Mouse (Mus musculus): ENCODE measurements around the gene Ly6g6d. TPM values are rescaled to one million over a fixed set of nuclear protein-coding genes. Genes with fewer than 3 reads are reported as not detected.
A peak's percentile ranks its signal among the peaks of the same experiment; 100 is the strongest.

The Ly6g6d gene
- polyA plus RNA-seq, 1 experiment from 2014 or later: 4.3 TPM

- Histone ChIP-seq H3K4me1 (ENCODE audit: control insufficient read depth, insufficient read depth, low read length) (0 out of 2 replicates have a peak, but pooled peaks cover 14% of the 10 kb centered on the region), H3K4me2 (replicated peaks; ENCODE audit: low read depth, low read length) (no peak overlapping the region), H3K27me3 (ENCODE audit: control insufficient read depth, insufficient read depth, low read length) (no peaks in the 10 kb centered on the region), H3K9ac (ENCODE audit: low read depth, low read length) (no peak overlapping the region), H3K36me3 (ENCODE audit: control insufficient read depth, insufficient read depth, low read length) (no peaks in the 10 kb centered on the region), H3K27ac (ENCODE audit: low read depth, low read length) (no peak overlapping the region), H3K4me3 (ENCODE audit: low read length) (no peak overlapping the region), H3K9me3 (ENCODE audit: control insufficient read depth, low read length) (no peaks in the 10 kb centered on the region)
- WGBS: 68% methylated on average over 2 of the region's 2 CpGs
- ATAC-seq (ENCODE audit: low FRiP score, low TSS enrichment): no peak
These were observed 49.5 kb downstream of the Ly6g6d start for GRCm38 (mm10) chr17:35028315-35028714.

GRCm38 (mm10) chr17:35027277-35028068 lies 50.4 kb downstream of the Ly6g6d start, which contains the start of gene Sapcd1:
Sapcd1 (minus strand) TSS chr17:35028016.
- 0 out of 2 replicates have a peak, but pooled peaks cover 14% of the 10 kb centered on the region for H3K4me1 ChIP-seq (ENCODE audit: control insufficient read depth, insufficient read depth, low read length)
- peak; percentile 41; the same call in 1 of the 2 replicates for ATAC-seq (ENCODE audit: low FRiP score, low TSS enrichment)
- H3K27ac ChIP-seq (ENCODE audit: low read depth, low read length): peak within 1 kb of the TSS; percentile 47
- no peaks in the 10 kb centered on the region for H3K27me3 ChIP-seq (ENCODE audit: control insufficient read depth, insufficient read depth, low read length)
- H3K9me3 ChIP-seq (ENCODE audit: control insufficient read depth, low read length): no peaks in the 10 kb centered on the region
- 30% methylated on average over 13 of the region's 13 CpGs for WGBS
- peak within 1 kb of the TSS; percentile 24 for H3K4me2 ChIP-seq (replicated peaks; ENCODE audit: low read depth, low read length)
- peak within 1 kb of the TSS; percentile 34; the same call in 1 of the 2 replicates for H3K9ac ChIP-seq (ENCODE audit: low read depth, low read length)
- no peaks in the 10 kb centered on the region for H3K36me3 ChIP-seq (ENCODE audit: control insufficient read depth, insufficient read depth, low read length)
- no peak within 1 kb of the TSS; the same call in 1 of the 2 replicates for H3K4me3 ChIP-seq (ENCODE audit: low read length)

DNA sequence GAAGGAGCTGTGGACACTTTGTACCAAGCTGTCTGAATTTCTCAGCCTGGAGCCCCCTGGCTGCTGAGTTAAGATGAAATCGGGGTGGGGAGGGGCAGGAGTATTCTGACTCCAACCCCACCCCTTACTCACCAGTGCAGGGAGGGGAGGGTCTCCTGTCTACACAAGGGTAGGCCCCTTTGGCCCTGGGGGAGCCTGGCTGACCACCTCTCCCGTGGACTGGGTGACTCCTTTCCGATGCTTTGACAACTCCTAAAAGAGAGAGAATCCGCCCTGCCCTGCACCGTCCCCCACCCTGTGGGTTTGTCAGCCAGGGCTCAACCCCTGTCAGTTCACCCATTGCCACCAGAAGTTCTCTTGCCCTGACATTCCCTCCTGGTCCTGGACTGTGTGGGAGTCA lies 51.7 kb downstream of the Ly6g6d start:
- H3K4me1 ChIP-seq (ENCODE audit: control insufficient read depth, insufficient read depth, low read length): peaks cover 21% of the 10 kb centered on the region
- no peaks in the 10 kb centered on the region for H3K9me3 ChIP-seq (ENCODE audit: control insufficient read depth, low read length)
- H3K36me3 ChIP-seq (ENCODE audit: control insufficient read depth, insufficient read depth, low read length): no peaks in the 10 kb centered on the region
- no peak overlapping the region for H3K4me3 ChIP-seq (ENCODE audit: low read length)
- H3K4me2 ChIP-seq (replicated peaks; ENCODE audit: low read depth, low read length): no peak overlapping the region
- 0 out of 2 replicates have a peak, but pooled peaks have one; percentile 14 for ATAC-seq (ENCODE audit: low FRiP score, low TSS enrichment)
- no peaks in the 10 kb centered on the region for H3K27me3 ChIP-seq (ENCODE audit: control insufficient read depth, insufficient read depth, low read length)
- H3K9ac ChIP-seq (ENCODE audit: low read depth, low read length): no peak overlapping the region
- H3K27ac ChIP-seq (ENCODE audit: low read depth, low read length): no peak overlapping the region
- 56% methylated on average over 5 of the region's 5 CpGs for WGBS

GRCm38 (mm10) chr17:35024691-35025488 lies 53.0 kb downstream of the Ly6g6d start:
- peaks cover 21% of the 10 kb centered on the region for H3K4me1 ChIP-seq (ENCODE audit: control insufficient read depth, insufficient read depth, low read length)
- H3K27ac ChIP-seq (ENCODE audit: low read depth, low read length): no peak overlapping the region
- no peaks in the 10 kb centered on the region for H3K27me3 ChIP-seq (ENCODE audit: control insufficient read depth, insufficient read depth, low read length)
- H3K9ac ChIP-seq (ENCODE audit: low read depth, low read length): no peak overlapping the region
- no peaks in the 10 kb centered on the region for H3K36me3 ChIP-seq (ENCODE audit: control insufficient read depth, insufficient read depth, low read length)
- no peak for ATAC-seq (ENCODE audit: low FRiP score, low TSS enrichment)
- 66% methylated on average over 7 of the region's 10 CpGs for WGBS
- H3K4me2 ChIP-seq (replicated peaks; ENCODE audit: low read depth, low read length): no peak overlapping the region
- H3K4me3 ChIP-seq (ENCODE audit: low read length): no peak overlapping the region
- no peaks in the 10 kb centered on the region for H3K9me3 ChIP-seq (ENCODE audit: control insufficient read depth, low read length)

DNA sequence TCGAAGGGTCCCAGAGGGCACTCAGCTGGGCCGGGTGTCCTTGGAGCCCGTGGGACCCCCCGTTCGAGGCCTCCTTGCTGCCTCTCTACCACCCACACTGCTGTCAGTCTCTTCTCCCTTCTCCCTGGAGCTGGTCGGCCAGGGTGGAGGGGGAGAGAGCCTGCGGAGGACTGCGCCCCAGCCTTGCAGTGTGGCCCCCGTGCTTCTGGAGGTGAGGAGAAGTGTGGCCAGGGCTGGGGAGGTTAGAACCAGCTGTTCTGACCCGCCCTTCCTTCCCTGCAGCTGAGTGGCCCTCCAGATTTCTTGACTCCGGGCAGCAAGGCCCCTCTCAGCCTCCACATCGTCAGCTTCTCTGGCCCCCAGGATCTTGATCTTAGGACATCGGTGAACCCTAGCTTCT lies 53.6 kb downstream of the Ly6g6d start:
- ATAC-seq (ENCODE audit: low FRiP score, low TSS enrichment): no peak
- no peak overlapping the region for H3K4me2 ChIP-seq (replicated peaks; ENCODE audit: low read depth, low read length)
- no peak overlapping the region for H3K4me3 ChIP-seq (ENCODE audit: low read length)
- no peaks in the 10 kb centered on the region for H3K27me3 ChIP-seq (ENCODE audit: control insufficient read depth, insufficient read depth, low read length)
- H3K4me1 ChIP-seq (ENCODE audit: control insufficient read depth, insufficient read depth, low read length): peaks cover 16% of the 10 kb centered on the region
- WGBS: 74% methylated on average over 13 of the region's 13 CpGs
- H3K9ac ChIP-seq (ENCODE audit: low read depth, low read length): no peak overlapping the region
- H3K36me3 ChIP-seq (ENCODE audit: control insufficient read depth, insufficient read depth, low read length): no peaks in the 10 kb centered on the region
- H3K9me3 ChIP-seq (ENCODE audit: control insufficient read depth, low read length): no peaks in the 10 kb centered on the region
- H3K27ac ChIP-seq (ENCODE audit: low read depth, low read length): no peak overlapping the region

- H3K36me3 ChIP-seq (ENCODE audit: control insufficient read depth, insufficient read depth, low read length): no peaks in the 10 kb centered on the region
- H3K4me2 ChIP-seq (replicated peaks; ENCODE audit: low read depth, low read length): no peak overlapping the region
- WGBS: 70% methylated on average over 4 of the region's 4 CpGs
- peaks cover 16% of the 10 kb centered on the region for H3K4me1 ChIP-seq (ENCODE audit: control insufficient read depth, insufficient read depth, low read length)
- no peak for ATAC-seq (ENCODE audit: low FRiP score, low TSS enrichment)
- no peak overlapping the region for H3K27ac ChIP-seq (ENCODE audit: low read depth, low read length)
- H3K9ac ChIP-seq (ENCODE audit: low read depth, low read length): no peak overlapping the region
- H3K4me3 ChIP-seq (ENCODE audit: low read length): no peak overlapping the region
- no peaks in the 10 kb centered on the region for H3K9me3 ChIP-seq (ENCODE audit: control insufficient read depth, low read length)
- no peaks in the 10 kb centered on the region for H3K27me3 ChIP-seq (ENCODE audit: control insufficient read depth, insufficient read depth, low read length)
These were observed 54.1 kb downstream of the Ly6g6d start for GRCm38 (mm10) chr17:35023756-35024155.

GRCm38 (mm10) chr17:35023221-35023620 lies 54.6 kb downstream of the Ly6g6d start:
- Histone ChIP-seq H3K9me3 (ENCODE audit: control insufficient read depth, low read length) (no peaks in the 10 kb centered on the region), H3K36me3 (ENCODE audit: control insufficient read depth, insufficient read depth, low read length) (no peaks in the 10 kb centered on the region), H3K4me2 (replicated peaks; ENCODE audit: low read depth, low read length) (no peak overlapping the region), H3K9ac (ENCODE audit: low read depth, low read length) (no peak overlapping the region), H3K4me3 (ENCODE audit: low read length) (no peak overlapping the region), H3K4me1 (ENCODE audit: control insufficient read depth, insufficient read depth, low read length) (peaks cover 16% of the 10 kb centered on the region), H3K27ac (ENCODE audit: low read depth, low read length) (no peak overlapping the region), H3K27me3 (ENCODE audit: control insufficient read depth, insufficient read depth, low read length) (no peaks in the 10 kb centered on the region)
- WGBS: 85% methylated on average over 5 of the region's 5 CpGs
- no peak for ATAC-seq (ENCODE audit: low FRiP score, low TSS enrichment)

- Histone ChIP-seq H3K27ac (ENCODE audit: low read depth, low read length) (no peak overlapping the region), H3K4me1 (ENCODE audit: control insufficient read depth, insufficient read depth, low read length) (peaks cover 16% of the 10 kb centered on the region), H3K9me3 (ENCODE audit: control insufficient read depth, low read length) (no peaks in the 10 kb centered on the region), H3K9ac (ENCODE audit: low read depth, low read length) (no peak overlapping the region), H3K4me2 (replicated peaks; ENCODE audit: low read depth, low read length) (no peak overlapping the region), H3K4me3 (ENCODE audit: low read length) (no peak overlapping the region), H3K36me3 (ENCODE audit: control insufficient read depth, insufficient read depth, low read length) (no peaks in the 10 kb centered on the region), H3K27me3 (ENCODE audit: control insufficient read depth, insufficient read depth, low read length) (no peaks in the 10 kb centered on the region)
- WGBS: 92% methylated on average over 8 of the region's 8 CpGs
- ATAC-seq (ENCODE audit: low FRiP score, low TSS enrichment): no peak
These were observed 55.3 kb downstream of the Ly6g6d start for GRCm38 (mm10) chr17:35022541-35023060.
